Mouse (Mus musculus): ENCODE measurements around the gene Abi3. TPM values are rescaled to one million over a fixed set of nuclear protein-coding genes. Genes with fewer than 3 reads are reported as not detected.
"Not testable (repeated sequence)": the region's sequence is repeated elsewhere in the genome, so short reads cannot be mapped to it uniquely, and the experiment has no call there.

Gene Abi3
- 10 to 100 TPM in 1 of 2 experiments, 1 to 10 TPM in 1; 9.3 to 13.7 TPM for total RNA-seq (2021)

GRCm38 (mm10) chr11:95842074-95842681, at the start of gene Abi3:
Gene Abi3 (minus strand): TSS chr11:95842476.
- intact Hi-C loops (cut with DNase I) = no loop called here
- peak; percentile 63 to 70 for DNase-seq

GRCm38 (mm10) chr11:95890462-95891051, 48.3 kb upstream of the Abi3 start:
- intact Hi-C loops (cut with DNase I) = no loop called here
- no peak for DNase-seq

- intact Hi-C loops (cut with DNase I) = loop anchor here (1.0 to 5.0 kb wide), 3 partner anchors 16 to 247 kb away; no protein-coding TSS in a partner anchor
- DNase-seq = not testable (repeated sequence)
Observed at GRCm38 (mm10) chr11:95879861-95880260, 37.6 kb upstream of the Abi3 start.

GRCm38 (mm10) chr11:95876296-95876695, 34.0 kb upstream of the Abi3 start:
- peak; percentile 40 to 71 for DNase-seq
- intact Hi-C loops (cut with DNase I) = loop anchor here (5.0 kb wide), 2 partner anchors 216 to 251 kb away; no protein-coding TSS in a partner anchor

- intact Hi-C loops (cut with DNase I) = loop anchor here (5.0 kb wide), 2 partner anchors 216 to 251 kb away; no protein-coding TSS in a partner anchor
- no peak for DNase-seq
Observed at GRCm38 (mm10) chr11:95875804-95876203, 33.5 kb upstream of the Abi3 start.

GRCm38 (mm10) chr11:95869918-95870470, 27.7 kb upstream of the Abi3 start:
- no peak for DNase-seq
- intact Hi-C loops (cut with DNase I) = loop anchor here (5.0 kb wide), 1 partner anchor 107 kb away; no protein-coding TSS in a partner anchor

- intact Hi-C loops (cut with DNase I) = no loop called here
- DNase-seq = no peak
Observed at GRCm38 (mm10) chr11:95869442-95869841, 27.2 kb upstream of the Abi3 start.

GRCm38 (mm10) chr11:95861397-95861796, 19.1 kb upstream of the Abi3 start:
- DNase-seq = no peak
- intact Hi-C loops (cut with DNase I) = no loop called here

- intact Hi-C loops (cut with DNase I) = no loop called here
- DNase-seq = no peak
Observed at GRCm38 (mm10) chr11:95860071-95860490, 17.8 kb upstream of the Abi3 start.

- DNase-seq = no peak
- intact Hi-C loops (cut with DNase I) = no loop called here
Observed at GRCm38 (mm10) chr11:95859468-95859855, 17.2 kb upstream of the Abi3 start.

- intact Hi-C loops (cut with DNase I) = no loop called here
- peak; percentile 97 to 98 for DNase-seq
Observed at GRCm38 (mm10) chr11:95858528-95859467, 16.5 kb upstream of the Abi3 start.

GRCm38 (mm10) chr11:95857716-95858527, 15.6 kb upstream of the Abi3 start:
- intact Hi-C loops (cut with DNase I) = no loop called here

GRCm38 (mm10) chr11:95857306-95857705, 15.0 kb upstream of the Abi3 start:
- no peak for DNase-seq
- intact Hi-C loops (cut with DNase I) = no loop called here

More at GRCm38 (mm10) chr11:95857716-95858527, 15.6 kb upstream of the Abi3 start:
- DNase-seq = no peak

- DNase-seq = peak; percentile 70 to 81
- intact Hi-C loops (cut with DNase I) = loop anchor here (1.0 to 5.0 kb wide), 3 partner anchors 26 to 166 kb away; no protein-coding TSS in a partner anchor
Observed at GRCm38 (mm10) chr11:95853684-95854083, 11.4 kb upstream of the Abi3 start.

- DNase-seq = no peak
Observed at GRCm38 (mm10) chr11:95850898-95851297, 8.6 kb upstream of the Abi3 start.

GRCm38 (mm10) chr11:95844935-95845334, 2.7 kb upstream of the Abi3 start:
- intact Hi-C loops (cut with DNase I) = no loop called here
- no peak for DNase-seq

More at GRCm38 (mm10) chr11:95850898-95851297, 8.6 kb upstream of the Abi3 start:
- intact Hi-C loops (cut with DNase I) = loop anchor here (5.0 kb wide), 1 partner anchor 164 kb away; no protein-coding TSS in a partner anchor

GRCm38 (mm10) chr11:95843421-95843950, 1.2 kb upstream of the Abi3 start:
- intact Hi-C loops (cut with DNase I) = no loop called here
- no peak for DNase-seq

- intact Hi-C loops (cut with DNase I) = no loop called here
- no peak for DNase-seq
Observed at GRCm38 (mm10) chr11:95842953-95843352, 677 bp upstream of the Abi3 start.

- intact Hi-C loops (cut with DNase I) = no loop called here
Observed at GRCm38 (mm10) chr11:95841498-95841830, 812 bp downstream of the Abi3 start.

More at GRCm38 (mm10) chr11:95841498-95841830, 812 bp downstream of the Abi3 start:
- no peak for DNase-seq

All from heart, postnatal 36 days (tissue).